Mouse (Mus musculus) heart, adult 2 months (tissue): ENCODE data around the gene Henmt1.
A peak's percentile ranks its signal among the peaks of the same experiment; 100 is the strongest.

Experiments
- CTCF ChIP-seq: fragments of 200-600 bp; IDR thresholded peaks from 2 replicates; pipeline ENCODE4 v1.8.1; 2022; ENCODE audit warnings: antibody characterized with exemption, mild to moderate bottlenecking, moderate library complexity
- EP300 ChIP-seq: fragments of 200-500 bp; IDR thresholded peaks from 2 replicates; pipeline ENCODE4 v1.6.1; 2011; ENCODE audit warnings: low read depth, low read length, control low read depth; ENCODE audit not compliant: insufficient read depth

DNA sequence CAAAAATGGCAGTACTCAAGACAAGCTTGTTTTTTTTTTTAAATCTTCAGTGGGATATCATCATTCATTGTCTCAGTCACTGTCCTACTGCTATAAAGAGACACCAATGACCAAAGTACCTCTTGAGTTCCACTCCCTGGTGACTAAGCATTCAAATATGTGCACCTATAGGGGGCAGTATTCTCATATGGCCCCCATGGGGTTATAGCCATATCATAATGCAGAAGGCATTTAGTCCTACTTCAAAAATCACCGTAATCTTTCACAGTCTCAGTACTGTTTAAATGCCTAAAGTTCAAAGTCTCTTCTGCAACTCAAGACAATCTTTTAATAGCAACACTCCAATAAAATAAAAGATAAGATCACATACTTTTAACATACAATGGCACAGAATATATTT lies 20.8 kb upstream of the Henmt1 start:
- peak; percentile 21; the same call in 1 of the 2 replicates for TF ChIP-seq CTCF
- TF ChIP-seq EP300, result no peak
